Comparison of ENCODE assay signal across 15 mouse cellular contexts in genomic region chr11:69276081-69276480, GRCm38 (mm10). TPM values are rescaled to one million over a fixed set of nuclear protein-coding genes. Genes with fewer than 3 reads are reported as not detected.
DNase-seq lines count a peak whose midpoint lies in the region.
"Had no signal": no experiment of that assay in that cellular context is flagged by ENCODE, and none has a peak within 500 bp of the region (broad histone marks: within the 10 kb centered on the region; RNA-seq: fewer than 3 reads in every experiment).

No protein-coding gene starts in this region.

- peak; percentile 78 to 89 for DNase-seq in adrenal gland, adult (ENCODE audit: inconsistent age in 2 of 2, low spot score in 1 of 2)
- DNase-seq in adrenal gland, postnatal 4 days (ENCODE audit: low spot score in 2 of 2), result no peak
- DNase-seq in ovary, adult 18-20 months (ENCODE audit: low spot score), result peak; percentile 52
- DNase-seq in ovary, postnatal 10 days (ENCODE audit: low spot score), result no peak
- peak; percentile 60 for DNase-seq in brain, adult 2 months (ENCODE audit: low read depth, low spot score)
- DNase-seq in kidney, adult 9 months, result no peak
- no peak for DNase-seq in right cerebral cortex, postnatal 10 days (ENCODE audit: low spot score in 2 of 2)
- DNase-seq: cerebellum, adult 18-20 months; cerebellum, postnatal 14 days; gastrocnemius, postnatal 14 days; kidney, adult 2 months; kidney, postnatal 10 days; right cerebral cortex, postnatal 25 days; spleen, adult 18-20 months had no signal

RNA-seq across cellular contexts. Expression of gene Gucy2e, which starts 39.2 kb away (rescaled TPM):
- total RNA-seq in adrenal gland, postnatal 4 days (2021), result not detected
- total RNA-seq: gastrocnemius, postnatal 14 days; liver, adult 2 months had no signal

RNA-seq across cellular contexts. Expression of gene Cntrob, which starts 47.5 kb away (rescaled TPM):
- 10 to 100 TPM; 17.4 to 17.8 TPM for total RNA-seq in adrenal gland, postnatal 4 days (2021)

RNA-seq across cellular contexts. Expression of gene Trappc1, which starts 47.7 kb away (rescaled TPM):
- total RNA-seq in adrenal gland, postnatal 4 days (2021), result 10 to 100 TPM; 80.3 to 82.5 TPM

RNA-seq across cellular contexts. Expression of gene Kcnab3, which starts 50.0 kb away (rescaled TPM):
- total RNA-seq in adrenal gland, postnatal 4 days (2021), result 10 to 100 TPM in 1 of 2 experiments, 1 to 10 TPM in 1; 9.7 to 10.4 TPM

Comparison
In these comparisons a context has a peak if more than half of its experiments do, and no peak if none do; other contexts are left out.
1. DNase-seq: peak in adrenal gland, adult (2 of 2), ovary, adult 18-20 months (single experiment) and brain, adult 2 months (single experiment); none in adrenal gland, postnatal 4 days (0 of 2), ovary, postnatal 10 days (single experiment), kidney, adult 9 months (single experiment) and right cerebral cortex, postnatal 10 days (0 of 2).